Mouse (Mus musculus) lung, postnatal 0 days (tissue): Measurements from ENCODE around the gene Hoxd10. TPM values are rescaled to one million over a fixed set of nuclear protein-coding genes. Genes with fewer than 3 reads are reported as not detected.

Experiments
- ATAC-seq: fragments of 200-750 bp; cut with Nextera tagmentation; 2 replicates; pipeline ENCODE4 v1.8.0; 2017; ENCODE audit warnings: moderate library complexity
- DNase-seq: peaks from one replicate; pipeline ENCODE4 v3.0.0-alpha.2; 2016; ENCODE audit warnings: low spot score
- H3K27ac ChIP-seq: fragments of 300-500 bp; sonication (generic); 2 replicates; pipeline ENCODE4 v1.5.1; 2014; ENCODE audit warnings: antibody characterized with exemption, mild to moderate bottlenecking, low read length, mixed read lengths
- H3K27me3 ChIP-seq: fragments of 300-500 bp; sonication (generic); replicated peaks from 2 replicates; pipeline ENCODE4 v1.6.1; 2014; ENCODE audit warnings: low read length, mixed read lengths; ENCODE audit not compliant: insufficient read depth
- H3K36me3 ChIP-seq: fragments of 300-500 bp; sonication (generic); 2 replicates; pipeline ENCODE4 v1.6.1; 2014; ENCODE audit warnings: low read length, mixed read lengths; ENCODE audit not compliant: insufficient read depth
- H3K4me1 ChIP-seq: fragments of 300-500 bp; sonication (generic); 2 replicates; pipeline ENCODE4 v1.6.1; 2014; ENCODE audit warnings: antibody characterized with exemption, low read depth, low read length, mixed read lengths; ENCODE audit not compliant: insufficient read depth
- H3K4me2 ChIP-seq: fragments of 300-500 bp; sonication (generic); replicated peaks from 2 replicates; pipeline ENCODE4 v1.6.1; 2014; ENCODE audit warnings: low read depth, mild to moderate bottlenecking, low read length, moderate library complexity, mixed read lengths
- H3K4me3 ChIP-seq: fragments of 300-500 bp; sonication (generic); 2 replicates; pipeline ENCODE4 v1.5.1; 2014; ENCODE audit warnings: low read depth, low read length
- H3K9ac ChIP-seq: fragments of 300-500 bp; sonication (generic); replicated peaks from 2 replicates; pipeline ENCODE4 v1.6.1; 2014; ENCODE audit warnings: low read depth, mild to moderate bottlenecking
- H3K9me3 ChIP-seq: fragments of 300-500 bp; sonication (generic); 2 replicates; pipeline ENCODE4 v1.6.1; 2016; ENCODE audit warnings: low read length, mixed read lengths
- CTCF ChIP-seq: IDR thresholded peaks from 2 replicates; pipeline ENCODE4 v1.5.1; 2016; ENCODE audit warnings: antibody characterized with exemption, mild to moderate bottlenecking
- EP300 ChIP-seq: IDR thresholded peaks from 2 replicates; pipeline ENCODE4 v1.6.1; 2016; ENCODE audit warnings: antibody characterized with exemption, mild to moderate bottlenecking, control low read depth
- WGBS: fragments of 180-500 bp; shearing (Covaris S2); extraction: QIAGEN DNeasy Blood & Tissue Kit; methylation state at CpG from one replicate; pipeline ENCODE4 v1.1.7; 2014; 5-methylcytosine and 5-hydroxymethylcytosine counted together
- polyA plus RNA-seq: library from polyadenylated mRNA; unstranded; fragments of >200 nt; fragmentation: Nextera tagmentation; extraction: Ambion mirVana; gene quantifications from 2 replicates; pipeline ENCODE4 v1.2.1, GENCODE M21; 2015

Gene Hoxd10
- polyA plus RNA-seq, 1 experiment from 2014 or later, result 0.20 TPM

GRCm38 (mm10) chr2:74669230-74669578 is 22.5 kb upstream of the Hoxd10 start:
- no peak overlapping the region for H3K27ac ChIP-seq
- no peak overlapping the region for H3K4me2 ChIP-seq
- H3K9me3 ChIP-seq, result no peaks in the 10 kb centered on the region
- peaks cover 4% of the 10 kb centered on the region for H3K4me1 ChIP-seq
- ATAC-seq (no peak), DNase-seq (no peak)
- peaks cover 89% of the 10 kb centered on the region for H3K27me3 ChIP-seq
- no peak overlapping the region for H3K9ac ChIP-seq
- TF ChIP-seq EP300, result no peak
- no peaks in the 10 kb centered on the region for H3K36me3 ChIP-seq
- H3K4me3 ChIP-seq, result no peak overlapping the region
- WGBS, result 3% methylated on average over 3 of the region's 3 CpGs

- H3K4me3 ChIP-seq, result no peak overlapping the region
- no peaks in the 10 kb centered on the region for H3K9me3 ChIP-seq
- H3K36me3 ChIP-seq, result no peaks in the 10 kb centered on the region
- DNase-seq (no peak), ATAC-seq (no peak)
- TF ChIP-seq CTCF, result no peak
- TF ChIP-seq EP300, result no peak
- H3K4me2 ChIP-seq, result no peak overlapping the region
- peaks cover 88% of the 10 kb centered on the region for H3K27me3 ChIP-seq
- no peak overlapping the region for H3K27ac ChIP-seq
- WGBS, result 3% methylated on average over 14 of the region's 14 CpGs
- H3K4me1 ChIP-seq, result peaks cover 4% of the 10 kb centered on the region
- no peak overlapping the region for H3K9ac ChIP-seq
Measured at GRCm38 (mm10) chr2:74669650-74670235, 22.0 kb upstream of the Hoxd10 start.

- H3K27ac ChIP-seq, result no peak overlapping the region
- no peak for DNase-seq
- no peaks in the 10 kb centered on the region for H3K36me3 ChIP-seq
- peaks cover 88% of the 10 kb centered on the region for H3K27me3 ChIP-seq
- H3K4me1 ChIP-seq, result peaks cover 4% of the 10 kb centered on the region
- no peak overlapping the region for H3K4me2 ChIP-seq
- H3K9me3 ChIP-seq, result no peaks in the 10 kb centered on the region
- no peak for ATAC-seq
- TF ChIP-seq CTCF (no peak), EP300 (no peak)
- WGBS, result 7% methylated on average over 3 of the region's 3 CpGs
- no peak overlapping the region for H3K9ac ChIP-seq
- H3K4me3 ChIP-seq, result no peak overlapping the region
Measured at GRCm38 (mm10) chr2:74670632-74671188, 21.0 kb upstream of the Hoxd10 start.

GRCm38 (mm10) chr2:74671847-74672246 is 19.9 kb upstream of the Hoxd10 start:
- Histone ChIP-seq H3K4me2 (no peak overlapping the region; the same call in 1 of the 2 replicates), H3K9ac (no peak overlapping the region), H3K27me3 (peaks cover 91% of the 10 kb centered on the region), H3K9me3 (no peaks in the 10 kb centered on the region), H3K4me3 (peak overlapping the region; percentile 10; the same call in 1 of the 2 replicates), H3K36me3 (no peaks in the 10 kb centered on the region), H3K27ac (no peak overlapping the region), H3K4me1 (peaks cover 4% of the 10 kb centered on the region)
- no peak for ATAC-seq
- 16% methylated on average over 5 of the region's 5 CpGs for WGBS
- DNase-seq, result no peak
- TF ChIP-seq CTCF (no peak), EP300 (no peak)

- Histone ChIP-seq H3K4me2 (peak overlapping the region; percentile 48), H3K4me3 (peak overlapping the region; percentile 29; the same call in 1 of the 2 replicates), H3K9ac (no peak overlapping the region), H3K27me3 (peaks cover 92% of the 10 kb centered on the region), H3K4me1 (peaks cover 4% of the 10 kb centered on the region), H3K27ac (no peak overlapping the region), H3K36me3 (no peaks in the 10 kb centered on the region), H3K9me3 (no peaks in the 10 kb centered on the region)
- 6% methylated on average over 40 of the region's 40 CpGs for WGBS
- TF ChIP-seq EP300, result no peak
- peak; percentile 81 for TF ChIP-seq CTCF
- ATAC-seq, result peak; percentile 66
- DNase-seq, result peak; percentile 64
Measured at GRCm38 (mm10) chr2:74672481-74673362, 19.0 kb upstream of the Hoxd10 start.

- no peak overlapping the region for H3K4me2 ChIP-seq
- no peaks in the 10 kb centered on the region for H3K9me3 ChIP-seq
- ATAC-seq, result no peak
- 3% methylated on average over 24 of the region's 24 CpGs for WGBS
- TF ChIP-seq EP300, result no peak
- TF ChIP-seq CTCF, result no peak
- peaks cover 89% of the 10 kb centered on the region for H3K27me3 ChIP-seq
- no peak overlapping the region for H3K4me3 ChIP-seq
- DNase-seq, result no peak
- H3K9ac ChIP-seq, result no peak overlapping the region
- no peaks in the 10 kb centered on the region for H3K36me3 ChIP-seq
- H3K27ac ChIP-seq, result no peak overlapping the region
- peaks cover 4% of the 10 kb centered on the region; the same call in 1 of the 2 replicates for H3K4me1 ChIP-seq
Measured at GRCm38 (mm10) chr2:74673835-74674425, 17.8 kb upstream of the Hoxd10 start.
